In the genomic region with DNA sequence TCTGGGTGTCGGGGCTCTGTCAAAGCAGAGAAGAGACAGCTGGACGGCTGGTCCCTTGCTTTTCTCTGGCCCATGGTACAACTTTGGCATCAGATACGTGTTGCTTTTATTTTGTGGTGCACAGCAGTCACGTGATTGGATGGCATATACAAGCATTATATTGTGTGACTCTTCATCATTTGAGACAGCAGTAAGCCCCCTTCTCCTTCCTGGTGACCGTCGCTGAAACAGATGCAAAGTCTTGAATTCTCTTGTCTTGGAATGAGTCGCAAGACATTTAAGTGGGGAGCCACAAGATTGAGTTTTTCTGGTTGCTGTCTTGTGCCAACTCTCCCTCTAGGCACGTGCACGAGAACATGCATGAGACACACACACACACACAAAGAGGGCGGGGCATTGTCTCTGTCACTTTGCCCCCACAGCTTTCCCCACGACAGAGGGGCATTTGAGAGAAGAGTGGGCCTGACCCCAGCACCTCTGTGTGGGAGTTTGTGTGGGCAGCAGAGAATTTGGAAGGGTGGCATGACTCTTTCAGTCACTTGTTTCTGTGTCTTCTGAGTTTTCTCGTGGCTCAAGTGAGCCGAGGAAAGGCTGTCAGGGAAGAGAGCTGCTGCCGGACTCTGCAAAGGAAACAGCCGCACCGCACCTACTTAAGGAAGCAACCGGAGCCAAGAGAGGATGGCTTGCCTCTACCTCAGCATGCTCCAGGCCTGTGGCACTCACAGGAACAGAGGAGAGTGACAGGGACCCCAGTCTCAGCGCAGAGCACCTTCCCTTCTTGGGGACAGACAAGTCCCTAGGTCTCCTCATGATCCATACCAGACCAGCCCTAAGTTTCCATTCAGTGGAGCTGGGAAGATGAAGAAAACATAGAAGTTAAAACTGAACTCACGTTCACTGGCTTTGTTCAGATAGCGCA, we compare ENCODE assay signal across 10 mouse cellular contexts. TPM values are rescaled to one million over a fixed set of nuclear protein-coding genes. Genes with fewer than 3 reads are reported as not detected.
DNase-seq lines count a peak whose midpoint lies in the region; ATAC-seq and TF ChIP-seq lines count a peak whose summit lies in the region.
"Had no signal": no experiment of that assay in that cellular context is flagged by ENCODE, and none has a peak within 500 bp of the region (broad histone marks: within the 10 kb centered on the region; RNA-seq: fewer than 3 reads in every experiment).

No protein-coding gene starts in this region.

- 76% methylated on average over 20 of the region's 20 CpGs for WGBS in hindbrain, embryonic 12.5 days
- WGBS in hindbrain, embryonic 14.5 days = 83% methylated on average over 20 of the region's 20 CpGs
- WGBS in embryonic facial prominence, embryonic 15.5 days = 63% methylated on average over 20 of the region's 20 CpGs
- WGBS in liver, embryonic 13.5 days (ENCODE audit: insufficient replicate concordance) = 30% methylated on average over 20 of the region's 20 CpGs

- peaks cover 9% of the 10 kb centered on the region; the same call in 1 of the 2 replicates for H3K36me3 ChIP-seq in hindbrain, embryonic 12.5 days
- peaks cover 16% of the 10 kb centered on the region for H3K36me3 ChIP-seq in hindbrain, embryonic 14.5 days (replicated peaks; ENCODE audit: control insufficient read depth, insufficient read depth)
- peaks cover 25% of the 10 kb centered on the region for H3K36me3 ChIP-seq in G1E (replicated peaks)
- H3K36me3 ChIP-seq in embryonic facial prominence, embryonic 15.5 days = peaks cover 6% of the 10 kb centered on the region; the same call in 1 of the 2 replicates
- peaks cover 8% of the 10 kb centered on the region for H3K36me3 ChIP-seq in liver, embryonic 13.5 days

- ATAC-seq in hindbrain, embryonic 12.5 days (ENCODE audit: low FRiP score) = no peak
- no peak for ATAC-seq in hindbrain, embryonic 14.5 days (ENCODE audit: low FRiP score)
- no peak for ATAC-seq in G1E (ENCODE audit: extremely low read depth, insufficient number of reproducible peaks, low FRiP score, poor library complexity, severe bottlenecking)
- ATAC-seq in embryonic facial prominence, embryonic 15.5 days (ENCODE audit: insufficient number of reproducible peaks, low FRiP score, low TSS enrichment, low read depth) = no peak
- ATAC-seq in liver, embryonic 13.5 days (ENCODE audit: low read depth) = peak; percentile 24; the same call in 1 of the 2 replicates
- ATAC-seq: forebrain, postnatal 0 days had no signal

- no peaks in the 10 kb centered on the region for H3K9me3 ChIP-seq in hindbrain, embryonic 12.5 days (replicated peaks)
- no peaks in the 10 kb centered on the region for H3K9me3 ChIP-seq in hindbrain, embryonic 14.5 days (ENCODE audit: control insufficient read depth, low read length)
- H3K9me3 ChIP-seq in G1E (replicated peaks) = no peaks in the 10 kb centered on the region
- no peaks in the 10 kb centered on the region for H3K9me3 ChIP-seq in embryonic facial prominence, embryonic 15.5 days (replicated peaks)
- H3K9me3 ChIP-seq in liver, embryonic 13.5 days (replicated peaks) = no peaks in the 10 kb centered on the region

- peak overlapping the region; percentile 26; the same call in 1 of the 2 replicates for H3K27ac ChIP-seq in hindbrain, embryonic 12.5 days
- no peak overlapping the region for H3K27ac ChIP-seq in hindbrain, embryonic 14.5 days
- peak overlapping the region; percentile 79 for H3K27ac ChIP-seq in embryonic facial prominence, embryonic 15.5 days (replicated peaks)
- peak overlapping the region; percentile 94 for H3K27ac ChIP-seq in liver, embryonic 13.5 days

- no peak for TF ChIP-seq CTCF in G1E (IDR thresholded peaks at IDR 0.05; ENCODE audit: low read depth, low read length)

- DNase-seq in hindbrain, embryonic 14.5 days (ENCODE audit: low spot score) = no peak
- DNase-seq in G1E (ENCODE audit: low spot score) = no peak
- no peak for DNase-seq in liver, embryonic 13.5 days
- no peak for DNase-seq in cerebellum, postnatal 10 days
- no peak for DNase-seq in left cerebral cortex, postnatal 36 days (ENCODE audit: low spot score in 2 of 2)
- DNase-seq in cerebellum, adult 8-10 months = no peak
- DNase-seq: cerebellum, adult 9-10 months; forebrain, postnatal 0 days had no signal

- H3K4me2 ChIP-seq in hindbrain, embryonic 12.5 days (replicated peaks) = no peak overlapping the region
- H3K4me2 ChIP-seq in hindbrain, embryonic 14.5 days (replicated peaks) = no peak overlapping the region
- no peak overlapping the region for H3K4me2 ChIP-seq in embryonic facial prominence, embryonic 15.5 days (replicated peaks)
- H3K4me2 ChIP-seq in liver, embryonic 13.5 days = peak overlapping the region; percentile 80

- intact Hi-C loops in left cerebral cortex, postnatal 36 days (cut with DNase I) = loop anchor here (10.0 kb wide), 1 partner anchor 380 kb away; no protein-coding TSS in a partner anchor

- H3K4me3 ChIP-seq in hindbrain, embryonic 12.5 days = no peak overlapping the region
- no peak overlapping the region for H3K4me3 ChIP-seq in hindbrain, embryonic 14.5 days (replicated peaks; ENCODE audit: low read length)
- peak overlapping the region; percentile 64 for H3K4me3 ChIP-seq in G1E (ENCODE audit: low read depth, low read length)
- H3K4me3 ChIP-seq in embryonic facial prominence, embryonic 15.5 days (replicated peaks) = no peak overlapping the region
- H3K4me3 ChIP-seq in liver, embryonic 13.5 days (replicated peaks) = peak overlapping the region; percentile 55

- no peak overlapping the region for H3K9ac ChIP-seq in hindbrain, embryonic 12.5 days
- H3K9ac ChIP-seq in hindbrain, embryonic 14.5 days = no peak overlapping the region
- H3K9ac ChIP-seq in embryonic facial prominence, embryonic 15.5 days = no peak overlapping the region
- peak overlapping the region; percentile 62 for H3K9ac ChIP-seq in liver, embryonic 13.5 days
- H3K9ac ChIP-seq: forebrain, postnatal 0 days had no signal

- H3K4me1 ChIP-seq in hindbrain, embryonic 12.5 days = 0 out of 2 replicates have a peak, but pooled peaks cover 3% of the 10 kb centered on the region
- 0 out of 2 replicates have a peak, but pooled peaks cover 3% of the 10 kb centered on the region for H3K4me1 ChIP-seq in hindbrain, embryonic 14.5 days (replicated peaks; ENCODE audit: control insufficient read depth, insufficient read depth, low read length)
- peaks cover 56% of the 10 kb centered on the region for H3K4me1 ChIP-seq in G1E (ENCODE audit: insufficient read depth, low read depth, low read length)
- H3K4me1 ChIP-seq in embryonic facial prominence, embryonic 15.5 days = peaks cover 16% of the 10 kb centered on the region; the same call in 1 of the 2 replicates
- peaks cover 45% of the 10 kb centered on the region for H3K4me1 ChIP-seq in liver, embryonic 13.5 days (replicated peaks)

- H3K27me3 ChIP-seq in hindbrain, embryonic 12.5 days = no peaks in the 10 kb centered on the region
- H3K27me3 ChIP-seq in hindbrain, embryonic 14.5 days (ENCODE audit: control insufficient read depth, insufficient read depth, low read length) = no peaks in the 10 kb centered on the region
- H3K27me3 ChIP-seq in G1E (ENCODE audit: insufficient read depth, low read length) = no peaks in the 10 kb centered on the region
- no peaks in the 10 kb centered on the region for H3K27me3 ChIP-seq in embryonic facial prominence, embryonic 15.5 days
- H3K27me3 ChIP-seq in liver, embryonic 13.5 days = no peaks in the 10 kb centered on the region

RNA-seq across cellular contexts. Expression of gene Mtmr12, which starts 9.8 kb away (rescaled TPM):
- 16.5 and 16.6 TPM in 2 replicates for polyA plus RNA-seq in hindbrain, embryonic 12.5 days (2016; fragmentation: Nextera tagmentation; extraction: Ambion mirVana)
- polyA plus RNA-seq in hindbrain, embryonic 14.5 days (2014; fragmentation: Nextera tagmentation; extraction: Ambion mirVana) = 7.9 and 11.7 TPM in 2 replicates
- total RNA-seq in G1E (2014; fragmentation: Nextera tagmentation) (27.6 and 29.0 TPM in 2 replicates), G1E (2017) (25.7 and 29.4 TPM in 2 replicates)
- 7.9 and 8.2 TPM in 2 replicates for polyA plus RNA-seq in G1E (2012)
- 14.6 and 16.2 TPM in 2 replicates for polyA plus RNA-seq in embryonic facial prominence, embryonic 15.5 days (2015; fragmentation: Nextera tagmentation; extraction: Ambion mirVana)
- polyA plus RNA-seq in liver, embryonic 13.5 days (2015; fragmentation: Nextera tagmentation; extraction: Ambion mirVana) = 6.3 and 8.2 TPM in 2 replicates
- 10 to 100 TPM; 41.4 to 47.3 TPM for total RNA-seq in left cerebral cortex, postnatal 36 days (2021)

Comparison
In these comparisons a context has a peak if more than half of its experiments do, and no peak if none do; other contexts are left out.
1. H3K4me3 ChIP-seq: peak in G1E (single experiment) and liver, embryonic 13.5 days (single experiment); none in hindbrain, embryonic 12.5 days (single experiment), hindbrain, embryonic 14.5 days (single experiment) and embryonic facial prominence, embryonic 15.5 days (single experiment).